Mouse (Mus musculus): ENCODE data around the gene Cryge. TPM values are rescaled to one million over a fixed set of nuclear protein-coding genes. Genes with fewer than 3 reads are reported as not detected.

Cryge gene
- total RNA-seq, 2 experiments from 2014 or later = not detected

- DNase-seq = no peak
- intact Hi-C loops (cut with DNase I) = no loop called here
These were observed 18.3 kb downstream of the Cryge start, which contains the start of gene Akr1cl for GRCm38 (mm10) chr1:65032641-65033040. Gene Akr1cl (minus strand): TSS chr1:65032759.

- intact Hi-C loops (cut with DNase I) = no loop called here
- DNase-seq = no peak
These were observed 22.7 kb downstream of the Cryge start for GRCm38 (mm10) chr1:65028206-65028605.

- no peak for DNase-seq
- intact Hi-C loops (cut with DNase I) = loop anchor here (5.0 kb wide), 1 partner anchor 395 kb away; the partner anchor contains the start of gene Mettl21a
These were observed 38.2 kb downstream of the Cryge start for GRCm38 (mm10) chr1:65012726-65013125.

- DNase-seq = peak; percentile 35 to 76
- intact Hi-C loops (cut with DNase I) = loop anchor here (1.0 to 5.0 kb wide), 2 partner anchors 293 to 393 kb away; partner anchors contain the start of gene Mettl21a
These were observed 40.8 kb downstream of the Cryge start for GRCm38 (mm10) chr1:65010153-65010552.

GRCm38 (mm10) chr1:65005575-65005974 lies 45.4 kb downstream of the Cryge start:
- no peak for DNase-seq
- intact Hi-C loops (cut with DNase I) = loop anchor here (5.0 kb wide), 1 partner anchor 1348 kb away; no protein-coding TSS in a partner anchor

- DNase-seq = no peak
- intact Hi-C loops (cut with DNase I) = no loop called here
These were observed 46.4 kb downstream of the Cryge start for GRCm38 (mm10) chr1:65004526-65004925.

Other genes starting within 250 kb of the Cryge start
- gene Plekhm3, start 94.3 kb downstream of the Cryge start, total RNA-seq (2021) = 10 to 100 TPM in 1 of 2 experiments, 1 to 10 TPM in 1; 6.8 to 10.8 TPM
- under 1 TPM in 1 of 2 experiments, not detected in 1; 0.29 TPM for gene Akr1cl, start 18.4 kb downstream of the Cryge start, total RNA-seq (2021)
- not detected for gene Crygd, start 12.3 kb upstream of the Cryge start, total RNA-seq (2021)
- not detected for gene Crygc, start 22.5 kb upstream of the Cryge start, total RNA-seq (2021)
- not detected for gene Crygb, start 31.1 kb upstream of the Cryge start, total RNA-seq (2021)
- gene Cryga, start 52.2 kb upstream of the Cryge start, total RNA-seq (2021) = not detected
- not detected for gene Gm28845, start 68.4 kb upstream of the Cryge start, total RNA-seq (2021)
- gene D630023F18Rik, start 72.1 kb upstream of the Cryge start, total RNA-seq (2021) = not detected
- gene Idh1, start 135.4 kb upstream of the Cryge start, total RNA-seq (2021) = 10 to 100 TPM; 54.2 to 76.5 TPM
- 10 to 100 TPM; 12.7 to 13.5 TPM for gene Pikfyve, start 135.5 kb upstream of the Cryge start, total RNA-seq (2021)
- gene Pth2r, start 230.9 kb upstream of the Cryge start, total RNA-seq (2021) = not detected

All from heart, postnatal 14 days (tissue).